Mouse (Mus musculus) ES-CJ7 (cell line): ENCODE measurements around the gene Tjp3.

Experiments
- DNase-seq: peaks from one replicate; pipeline ENCODE4 v3.0.0; 2011; ENCODE audit warnings: low read depth, low spot score

Tjp3 gene

DNA sequence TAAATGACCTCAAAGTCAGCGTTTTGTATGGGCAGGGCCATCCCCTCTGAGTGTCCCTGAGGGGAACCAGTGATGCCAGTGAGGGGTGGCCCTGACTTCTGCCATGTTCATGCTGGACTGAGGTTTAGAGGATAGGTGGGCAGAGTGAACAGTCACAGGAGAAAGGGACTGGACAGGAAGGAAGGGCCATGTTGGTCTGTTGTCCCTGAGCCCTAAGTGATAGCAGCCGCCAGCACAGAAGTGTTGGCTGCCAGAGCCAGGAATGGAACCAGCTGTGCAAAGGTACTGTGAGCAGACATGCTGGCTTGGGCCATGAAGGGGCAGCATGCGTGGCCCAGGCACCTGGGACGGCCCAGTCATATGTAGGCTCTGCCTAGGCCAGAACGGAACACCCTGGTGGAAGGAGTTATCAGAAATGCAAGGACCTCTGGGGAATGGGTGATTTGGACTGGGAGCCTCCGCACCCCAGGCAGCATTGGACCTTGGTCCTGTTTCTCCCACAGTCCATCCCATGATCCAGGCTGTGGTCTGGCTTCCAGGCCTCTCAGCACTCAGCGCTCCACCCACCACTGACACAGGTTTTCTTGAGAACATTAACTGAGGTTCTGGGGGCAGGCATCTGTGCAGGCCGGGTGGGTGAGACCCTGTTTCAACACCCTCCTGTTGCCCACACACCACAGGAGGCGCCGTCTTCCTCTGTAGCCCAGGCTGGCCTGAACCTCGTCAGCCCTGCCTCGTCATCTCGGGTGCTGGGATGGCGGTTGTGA lies 8.4 kb upstream of the Tjp3 start:
- no peak for DNase-seq

DNA sequence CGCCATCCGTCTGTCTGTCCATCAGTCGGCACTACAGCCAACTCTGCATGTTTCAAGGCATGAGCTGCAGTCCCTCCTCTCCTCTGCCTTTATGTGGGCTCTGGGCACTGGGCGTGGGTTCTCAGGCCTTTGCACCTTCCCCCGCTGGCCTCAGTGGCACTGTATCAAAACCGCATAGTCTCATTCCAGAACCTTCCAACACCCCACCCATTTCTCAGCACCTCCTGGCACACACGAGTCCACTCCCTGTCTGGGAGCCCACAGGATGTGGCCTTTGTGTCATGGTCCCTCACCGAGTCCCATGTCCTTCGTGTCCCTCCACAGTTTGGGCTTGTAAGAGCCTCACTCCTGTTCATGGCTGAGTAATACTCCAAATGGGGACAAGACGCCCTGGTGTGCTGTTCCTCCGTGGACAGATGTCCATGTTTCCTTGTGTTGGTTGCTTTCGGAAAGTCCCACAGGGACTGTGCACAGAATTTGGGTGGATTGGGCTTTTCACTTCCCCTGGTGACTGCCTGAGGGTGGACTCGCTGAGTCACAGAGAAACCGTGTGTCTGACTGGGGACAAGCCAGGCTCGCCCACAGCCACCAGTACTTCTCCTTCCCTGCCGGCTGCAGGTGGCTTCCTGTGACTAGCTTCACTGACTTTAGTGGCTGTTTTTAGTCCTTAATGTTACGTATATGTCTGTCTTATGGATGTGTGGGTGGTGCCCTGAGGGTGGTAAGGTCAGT lies 7.2 kb upstream of the Tjp3 start:
- DNase-seq = no peak

DNA sequence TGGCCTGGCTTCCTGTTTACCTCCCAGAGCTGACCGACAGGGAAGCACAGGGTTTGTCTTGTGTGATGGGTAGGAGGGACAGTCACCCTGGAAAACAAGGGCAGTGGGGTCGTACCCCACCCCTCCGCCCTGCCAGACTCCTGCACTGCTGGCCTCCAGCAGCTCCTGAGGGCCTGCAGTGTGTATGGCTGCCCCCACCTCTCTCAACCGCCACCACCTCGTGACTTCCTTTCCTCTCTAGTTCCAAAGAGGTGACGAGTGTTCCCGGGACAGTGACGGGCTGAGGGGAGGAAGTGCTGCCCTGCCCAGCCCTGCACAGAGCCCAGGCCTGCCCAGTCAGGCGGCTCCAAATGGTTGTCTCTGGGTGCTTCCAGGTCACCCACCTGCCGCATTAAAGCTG lies 6.5 kb upstream of the Tjp3 start:
- no peak for DNase-seq

DNA sequence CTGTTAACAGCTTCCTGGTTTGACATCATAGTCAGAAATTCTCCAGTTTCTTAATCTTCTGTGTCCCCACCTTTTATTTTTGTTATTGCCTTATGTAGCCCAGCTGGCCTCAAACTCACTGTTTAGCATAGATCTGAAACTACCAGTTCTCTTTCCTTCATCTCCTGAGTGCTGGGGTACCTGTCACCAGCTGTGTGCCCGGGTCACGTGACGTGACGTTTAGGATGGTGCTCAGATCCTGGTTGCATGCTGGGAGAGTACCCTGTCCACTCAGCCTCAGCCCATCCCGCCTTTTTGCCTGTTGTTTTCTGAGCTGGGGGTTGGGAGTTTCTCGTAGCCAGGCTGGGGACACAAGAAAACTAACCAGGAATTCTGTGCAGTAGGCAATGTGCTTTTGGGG lies 5.9 kb upstream of the Tjp3 start:
- no peak for DNase-seq

DNA sequence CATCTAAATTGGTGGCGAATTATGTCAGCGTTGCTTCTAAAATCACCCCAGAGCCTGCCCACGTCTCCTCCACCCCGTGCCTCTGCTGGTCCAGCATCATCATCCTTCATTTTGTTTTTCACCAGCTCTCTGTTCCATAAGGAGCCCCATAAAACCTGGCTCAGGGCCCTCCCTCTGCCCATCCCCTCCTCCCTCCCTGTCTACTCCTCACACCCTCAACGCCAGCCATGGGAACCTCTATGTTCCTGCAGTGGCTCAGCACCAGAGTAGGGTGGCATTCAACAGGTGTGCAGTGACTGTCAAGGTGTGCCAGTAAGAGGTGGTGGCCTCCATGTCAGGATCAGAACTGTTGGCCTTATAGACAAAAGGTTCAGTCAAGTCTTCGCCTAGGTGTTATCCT lies 3.8 kb upstream of the Tjp3 start:
- DNase-seq = no peak

DNA sequence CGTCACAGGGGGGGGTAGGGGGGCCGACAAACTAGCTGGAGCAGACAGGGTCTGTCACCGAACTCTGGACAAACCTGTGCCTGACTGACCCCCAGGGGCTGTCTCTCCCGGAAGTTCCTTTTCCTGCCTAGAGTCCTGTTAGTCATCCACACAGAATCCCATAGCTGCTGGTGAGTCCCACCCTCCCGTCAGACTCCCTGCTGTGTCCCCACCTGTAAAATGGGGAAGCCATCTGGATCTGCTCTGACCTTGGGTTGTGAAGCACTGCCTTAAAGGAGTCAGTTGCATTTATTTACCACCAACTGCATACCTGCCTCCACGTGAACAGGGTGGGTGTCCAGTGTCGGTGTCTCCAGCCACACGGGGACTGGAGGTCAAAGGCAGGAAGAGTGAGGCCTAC lies 3.1 kb upstream of the Tjp3 start:
- peak; percentile 53 for DNase-seq

DNA sequence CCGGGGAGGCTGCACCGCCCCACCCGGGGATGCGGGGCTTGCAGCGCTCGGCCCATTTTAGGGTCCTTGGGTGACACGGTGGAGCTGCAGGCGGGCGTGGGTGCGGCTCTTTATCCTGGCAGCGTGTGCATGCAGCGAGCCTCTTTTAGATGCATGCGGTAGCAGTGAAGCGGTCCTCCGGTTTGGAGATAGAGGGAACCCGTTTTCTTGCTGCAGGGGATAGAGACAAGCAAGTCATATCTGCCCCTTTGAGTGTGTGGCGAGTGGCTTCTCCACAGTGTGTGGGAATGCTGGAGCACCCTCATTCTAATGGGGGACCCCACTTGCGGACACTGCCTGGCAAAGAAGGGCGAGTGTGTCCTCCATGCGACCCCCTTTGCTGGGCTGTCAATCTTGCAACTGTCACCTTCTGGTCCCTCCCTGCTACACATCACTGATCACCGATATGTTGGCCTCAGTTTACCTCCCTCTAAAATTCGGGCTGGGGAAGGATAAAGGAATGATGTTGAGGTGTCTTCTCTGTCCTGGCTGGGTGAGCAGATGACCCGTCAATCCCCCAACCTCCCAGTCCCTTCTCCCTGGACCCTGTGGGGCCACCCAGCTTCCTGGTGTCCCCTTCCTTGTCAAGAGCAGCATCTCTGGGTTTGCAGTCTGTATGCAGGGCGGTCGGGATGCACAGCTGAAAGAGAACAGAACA lies 2.1 kb upstream of the Tjp3 start:
- DNase-seq = no peak

DNA sequence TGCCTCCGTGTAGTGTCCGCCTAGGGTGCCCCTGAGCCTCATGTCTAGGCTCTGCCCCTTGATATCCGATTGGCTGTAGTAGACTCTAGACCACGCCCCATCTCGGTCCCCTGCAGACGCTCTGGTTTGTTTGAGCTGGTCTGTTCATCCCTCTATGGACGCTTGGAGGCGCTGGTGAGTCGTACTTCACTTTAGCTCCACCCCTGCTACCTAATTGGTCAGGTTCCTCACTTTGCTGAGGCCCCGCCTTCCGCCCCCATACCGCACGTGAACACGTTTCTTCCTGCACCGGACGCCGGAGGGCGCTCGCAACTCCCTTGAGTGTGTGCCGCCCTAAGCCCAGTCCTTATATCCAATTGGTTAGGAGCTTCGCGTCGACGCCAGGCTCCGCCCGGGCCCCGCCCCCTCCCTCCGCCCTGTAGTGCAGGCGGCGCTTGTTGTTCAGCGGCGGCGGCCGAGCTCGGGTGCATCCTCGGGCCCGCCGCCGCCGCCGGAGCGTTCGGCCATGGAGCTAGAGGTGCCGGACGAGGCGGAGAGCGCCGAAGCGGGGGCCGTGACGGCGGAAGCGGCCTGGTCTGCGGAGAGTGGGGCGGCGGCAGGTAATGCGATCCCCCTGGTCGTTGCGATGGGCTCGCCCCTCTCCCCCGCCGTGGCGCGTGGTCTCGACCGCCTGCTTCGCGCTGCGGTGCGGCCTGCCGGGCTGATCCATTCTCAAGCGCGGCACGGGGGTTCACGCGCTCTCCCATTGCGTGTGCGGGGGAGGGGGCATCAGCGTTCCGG lies 1.4 kb upstream of the Tjp3 start, which contains the start of gene Pip5k1c:
Gene Pip5k1c, plus strand, starts transcription at position 410 of the 780 bp plus-strand sequence.
- DNase-seq = peak; percentile 100

DNA sequence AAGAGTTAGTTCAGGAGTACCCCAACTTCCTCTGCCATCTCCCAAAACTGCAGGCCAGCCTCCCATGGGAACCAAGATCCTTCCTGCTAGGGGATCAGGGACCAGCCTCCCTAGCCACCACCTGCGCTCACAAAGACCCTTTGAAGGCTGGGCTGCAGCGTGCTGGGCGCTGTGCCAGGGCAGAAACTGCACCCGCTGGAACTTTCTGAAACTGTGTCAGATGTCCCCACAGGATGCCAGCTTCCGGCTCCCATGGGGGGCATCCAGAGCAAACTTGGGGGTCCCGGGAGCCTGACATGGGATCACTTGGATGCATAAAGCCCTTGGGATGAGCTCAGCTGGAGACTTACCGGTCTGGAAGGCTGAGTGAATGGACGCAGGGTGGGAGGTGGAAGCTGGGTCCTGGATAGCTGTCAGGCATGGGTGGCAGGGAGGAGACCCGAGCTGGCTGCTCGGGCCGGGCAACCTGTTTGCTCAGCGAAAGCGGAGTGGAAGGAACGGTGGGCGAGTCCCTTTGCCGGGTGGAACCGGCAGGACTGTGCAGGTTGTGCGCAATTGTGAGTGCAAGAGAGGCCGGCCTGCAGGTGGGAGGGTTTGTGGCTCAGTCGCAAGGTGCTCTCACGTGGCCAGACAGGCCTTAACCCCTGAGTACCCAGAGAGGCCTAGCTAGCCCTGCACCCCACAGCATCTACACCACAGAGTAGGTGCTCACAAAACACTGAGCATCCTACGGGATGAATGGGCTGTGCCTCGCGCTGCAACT lies 502 bp downstream of the Tjp3 start:
- DNase-seq = peak; percentile 61

DNA sequence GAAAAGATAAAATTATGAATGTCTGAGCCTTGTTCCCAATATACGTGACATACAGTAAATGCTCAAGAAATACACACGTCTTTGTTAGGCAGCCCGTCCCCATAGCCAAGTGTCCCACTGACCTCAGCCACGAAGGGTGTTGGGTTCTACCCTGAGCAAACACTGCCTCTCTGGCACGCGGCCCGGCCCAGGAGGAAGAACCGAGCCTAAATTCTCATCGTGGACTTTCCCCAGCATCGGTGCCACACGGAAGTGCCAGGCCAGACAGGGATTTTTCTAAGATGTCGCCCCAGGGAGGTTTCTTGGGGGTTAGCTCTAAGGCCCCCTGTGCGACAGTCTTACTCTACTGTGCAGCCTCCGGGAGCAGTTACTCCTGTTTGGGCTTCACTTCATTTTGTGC lies 1.6 kb downstream of the Tjp3 start:
- DNase-seq = no peak

DNA sequence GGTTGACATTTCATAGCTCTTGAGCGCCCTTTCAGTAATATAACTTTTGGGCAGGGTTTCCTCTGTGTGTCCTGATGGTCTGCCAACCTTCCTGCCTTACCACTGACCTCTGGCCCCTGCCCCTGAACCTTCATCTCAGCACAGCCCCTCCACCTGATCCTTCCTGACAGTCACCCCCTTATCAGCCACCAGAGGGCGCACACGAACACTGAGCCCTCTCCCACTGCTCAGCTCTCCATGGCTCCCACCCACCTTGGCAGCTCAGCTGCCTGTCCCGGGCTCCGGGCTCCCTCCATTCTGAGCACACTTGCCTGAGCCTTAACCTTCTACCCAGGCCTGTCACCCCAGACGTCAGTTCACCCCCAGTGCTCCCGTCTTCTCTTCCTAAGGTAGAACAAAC lies 2.1 kb downstream of the Tjp3 start:
- DNase-seq = peak; percentile 86

DNA sequence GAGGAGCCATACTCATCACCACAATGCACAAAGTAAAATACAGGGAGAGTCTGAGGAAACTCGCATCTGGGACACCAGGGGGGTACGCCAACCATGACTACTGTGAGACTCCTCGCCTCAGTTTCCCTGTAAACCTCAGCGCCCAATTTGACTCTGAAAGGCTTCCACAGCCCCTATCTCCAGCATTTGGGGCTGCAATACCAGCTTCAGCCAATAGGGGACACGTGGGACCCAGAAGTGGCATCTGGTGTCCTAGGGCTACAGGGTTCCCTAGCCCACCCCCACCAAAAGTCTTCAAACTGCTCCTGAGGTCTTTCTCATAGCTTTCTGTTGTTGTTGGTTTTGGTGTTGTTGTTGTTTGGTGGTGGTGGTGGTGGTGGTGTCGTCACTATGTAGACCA lies 2.8 kb downstream of the Tjp3 start:
- DNase-seq = peak; percentile 77

DNA sequence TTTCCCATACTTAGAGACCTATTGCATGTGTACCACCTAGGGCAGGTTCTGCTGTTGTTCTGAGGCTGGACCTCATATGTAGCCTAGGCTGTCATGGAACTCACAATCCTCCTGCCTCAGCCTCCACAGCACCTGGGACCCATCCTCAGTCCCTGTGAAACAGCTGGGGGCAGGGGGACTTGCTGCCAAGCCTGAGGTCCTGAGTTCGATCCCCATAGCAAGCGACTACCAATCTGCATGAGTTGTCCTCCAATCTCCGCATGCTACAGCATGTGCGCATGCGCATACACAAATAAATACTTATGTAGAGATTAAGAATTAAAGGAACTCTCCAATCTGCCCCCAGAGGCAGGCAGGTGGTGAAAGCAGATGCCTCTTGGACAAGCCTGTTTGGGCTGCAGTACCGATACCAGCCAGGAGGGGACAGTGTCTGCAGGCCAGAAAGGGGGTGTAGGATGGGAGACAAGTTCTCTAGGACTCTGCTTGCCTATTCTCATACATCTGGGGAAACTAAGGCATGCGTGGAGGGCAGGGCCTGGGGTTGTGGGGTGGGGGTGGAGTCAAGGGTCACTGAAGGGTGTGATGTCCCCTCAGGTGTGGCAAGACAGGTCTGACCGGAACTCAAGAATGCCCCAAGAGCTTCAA lies 3.7 kb downstream of the Tjp3 start:
- DNase-seq = peak; percentile 86

DNA sequence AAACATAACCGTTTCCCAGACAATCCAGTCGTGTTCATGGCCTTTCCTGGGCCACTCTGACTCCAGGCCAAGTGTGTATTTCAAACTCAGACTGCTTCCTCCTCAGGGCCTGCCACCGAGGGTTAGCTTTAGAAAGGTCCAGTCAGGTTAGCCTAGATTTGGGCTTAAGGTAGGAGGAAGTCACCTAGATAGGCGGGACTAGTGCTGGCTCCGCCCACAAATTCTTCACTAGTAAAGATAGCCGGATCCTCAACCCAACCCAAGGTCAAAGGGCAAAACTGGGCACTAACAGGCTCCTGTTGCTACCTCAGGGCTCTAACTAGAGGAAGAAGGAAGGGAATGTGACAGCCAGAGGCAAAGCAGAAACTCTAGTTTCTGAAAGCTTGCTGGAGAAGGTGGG lies 4.8 kb downstream of the Tjp3 start:
- peak; percentile 56 for DNase-seq

DNA sequence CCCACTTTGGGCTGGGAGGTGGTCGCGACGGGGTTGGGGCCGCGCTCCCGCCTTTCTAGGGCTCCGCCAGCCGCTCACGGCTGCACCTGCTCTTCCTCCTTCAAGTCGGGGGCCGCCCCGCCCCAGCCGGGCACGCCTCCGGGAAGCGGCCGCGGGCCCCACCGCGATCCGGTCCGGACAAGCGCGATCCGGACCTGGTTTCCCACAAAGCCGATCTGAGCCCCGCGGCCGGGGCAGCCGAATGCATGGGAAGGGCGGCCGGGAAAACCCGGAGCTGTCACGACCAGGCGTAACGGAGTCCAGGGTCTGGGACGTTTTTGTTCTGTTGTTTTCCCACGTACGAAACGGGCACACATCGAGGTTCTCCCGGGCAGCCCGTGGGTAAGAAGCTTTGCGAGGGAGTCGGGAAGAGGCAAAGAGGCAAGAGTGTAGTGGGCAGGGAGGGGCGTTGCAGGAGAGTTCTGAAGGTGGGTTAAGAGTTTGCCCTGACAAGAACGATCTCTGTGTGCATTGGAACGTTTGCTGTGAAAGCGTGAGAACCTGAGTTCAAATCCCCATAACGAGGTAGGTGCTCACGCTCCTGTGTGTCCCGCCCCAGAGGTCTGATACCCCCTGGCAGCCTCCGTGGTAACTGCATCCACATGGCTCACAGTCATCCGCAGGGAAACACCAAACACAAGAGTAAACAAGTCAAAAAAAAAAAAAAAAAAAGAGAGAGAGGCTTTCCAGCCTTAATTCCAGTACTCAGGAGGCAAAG lies 5.5 kb downstream of the Tjp3 start:
- peak; percentile 86 for DNase-seq

DNA sequence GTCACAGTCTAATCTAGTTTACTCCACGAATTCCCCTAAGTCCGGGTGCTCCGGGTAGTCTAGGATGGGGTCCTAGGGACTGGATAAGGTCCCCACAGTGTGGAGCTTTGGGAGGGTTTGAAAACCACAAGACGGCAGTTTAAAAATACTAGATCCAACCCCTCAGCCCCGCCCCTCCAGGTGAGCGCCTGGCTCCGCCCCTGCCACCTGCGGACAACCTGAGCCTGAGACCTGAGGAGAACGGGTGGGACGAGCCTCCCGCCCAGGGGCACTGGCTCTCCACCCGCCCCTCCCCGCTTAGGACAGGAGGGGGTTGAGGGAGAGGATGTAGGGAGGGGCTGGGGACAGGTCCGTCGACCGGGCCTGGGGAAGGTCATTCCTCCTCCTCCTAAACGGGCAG lies 6.7 kb downstream of the Tjp3 start:
- DNase-seq = no peak

DNA sequence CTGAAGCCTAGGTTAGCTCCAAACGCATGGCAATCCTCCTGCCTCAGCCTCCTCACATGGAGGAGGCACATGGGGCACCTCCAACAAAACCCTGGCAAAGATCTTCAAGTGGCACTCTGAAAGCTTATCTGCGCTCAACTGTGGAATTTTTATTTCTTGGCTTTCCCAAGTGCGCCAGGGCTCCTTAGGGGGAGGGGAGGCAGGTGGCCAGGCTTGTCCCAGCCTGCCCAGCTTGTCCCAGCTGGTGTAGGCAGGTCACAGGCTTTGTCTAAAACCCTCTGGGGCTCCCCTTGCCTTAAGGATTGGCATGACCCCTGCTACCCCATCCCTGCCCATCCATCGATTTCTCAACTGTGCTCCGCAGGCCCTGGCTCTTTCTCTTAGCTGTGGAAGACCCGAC lies 7.2 kb downstream of the Tjp3 start:
- no peak for DNase-seq

DNA sequence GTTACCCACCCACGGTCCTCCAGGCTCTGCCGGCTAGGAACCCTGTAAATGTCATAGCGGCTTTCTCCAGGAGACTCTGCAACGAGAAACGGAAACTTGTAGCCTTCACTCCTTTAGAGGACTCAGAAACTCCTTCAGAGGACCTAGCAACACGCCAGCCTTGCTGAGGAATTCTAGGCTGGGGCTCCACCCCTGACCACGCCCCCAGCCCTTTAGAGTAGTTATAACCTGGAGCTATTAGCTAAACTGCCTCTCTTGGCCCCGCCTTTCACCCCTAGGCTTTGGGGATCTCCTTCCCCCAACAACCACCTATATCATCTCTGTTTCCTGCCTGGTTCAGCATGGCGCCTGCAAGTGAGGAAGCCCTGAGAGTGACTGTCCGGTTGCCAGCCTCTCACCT lies 11.9 kb downstream of the Tjp3 start:
- DNase-seq = peak; percentile 80

DNA sequence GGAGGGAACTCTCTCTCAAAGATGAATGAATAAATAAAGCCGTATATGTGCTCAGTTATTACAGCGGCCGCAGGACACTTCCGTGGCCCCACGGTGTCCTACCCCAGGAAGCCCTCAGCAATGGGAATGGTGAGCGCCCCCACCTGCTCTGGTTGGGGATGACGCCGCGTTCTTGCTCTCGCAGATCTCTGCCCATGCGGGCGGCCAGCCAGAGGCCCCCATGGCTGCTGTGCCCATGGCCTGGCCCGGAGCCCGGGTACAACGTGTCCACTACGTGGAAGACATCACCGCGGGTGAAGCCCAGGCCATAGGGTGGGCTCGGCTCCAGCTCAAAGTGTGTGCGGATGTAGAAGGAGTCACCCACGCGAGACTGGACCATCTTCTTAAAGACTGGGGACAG lies 13.7 kb downstream of the Tjp3 start:
- DNase-seq = no peak

DNA sequence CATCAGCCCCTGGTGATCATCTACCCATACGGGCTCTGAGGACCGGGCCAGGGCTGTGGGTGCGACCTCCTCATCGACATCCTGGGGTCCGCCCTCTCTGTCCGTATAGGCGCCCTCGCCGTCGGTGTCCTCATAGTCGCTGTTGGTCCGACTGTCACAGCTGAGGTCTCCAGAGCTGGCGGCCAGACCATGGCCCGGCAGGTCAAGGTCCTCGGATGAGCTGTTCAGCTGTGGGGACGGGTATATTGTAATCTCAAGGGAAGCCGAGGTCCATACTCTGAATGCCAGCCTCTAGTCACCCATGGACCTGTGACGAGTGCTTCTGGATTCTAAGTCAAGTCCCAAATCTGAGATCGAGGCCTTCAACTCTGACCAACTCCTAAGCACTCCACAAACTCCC lies 17.5 kb downstream of the Tjp3 start:
- no peak for DNase-seq
